Mouse (Mus musculus) liver, embryonic 14 days (tissue): Measurements from ENCODE around the gene Glul. TPM values are rescaled to one million over a fixed set of nuclear protein-coding genes. Genes with fewer than 3 reads are reported as not detected.

Source experiments
- polyA plus RNA-seq: library from polyadenylated mRNA; depleted of rRNA; stranded (reverse); fragments of >200 nt; gene quantifications from 2 replicates; pipeline ENCODE4 v1.2.3, GENCODE M21; 2012; rRNA removed

Gene Glul
- 64.4 and 69.2 TPM in 2 replicates for polyA plus RNA-seq

DNA sequence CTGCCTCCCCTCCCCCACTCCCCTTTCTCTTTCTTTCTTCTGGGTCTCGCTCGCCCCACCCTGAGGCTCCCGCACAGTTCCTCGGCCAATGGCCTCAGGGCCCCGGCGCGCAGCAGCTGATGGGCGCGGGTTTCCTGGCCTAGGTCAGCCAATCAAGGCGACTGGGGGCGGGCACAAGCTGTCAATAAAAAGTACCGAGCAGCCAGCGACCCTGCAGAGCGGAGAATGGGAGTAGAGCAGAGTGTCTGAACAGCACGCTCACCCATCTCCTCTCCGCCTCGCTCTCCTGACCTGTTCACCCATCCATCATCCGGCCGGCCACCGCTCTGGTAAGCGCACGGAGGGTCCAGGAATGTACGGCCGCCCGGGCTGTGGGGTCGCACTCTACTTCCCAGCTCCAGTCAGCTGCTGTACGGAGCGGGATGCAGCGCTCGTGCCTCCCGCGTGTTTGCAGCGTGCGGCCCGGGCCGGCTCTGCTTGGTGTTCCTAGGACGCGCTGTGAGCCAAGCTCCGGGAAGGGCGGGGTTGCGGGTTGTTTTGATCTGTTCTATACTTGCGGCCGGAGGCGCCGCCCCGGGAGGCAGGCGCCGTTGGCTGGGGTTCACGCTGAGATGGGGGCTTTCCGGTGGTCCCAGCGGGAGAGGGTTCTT is at the start of gene Glul, which contains the start of gene Teddm2:
Gene Glul (plus strand): TSS at position 214 of the 650 bp plus-strand sequence.
Gene Teddm2 (minus strand): TSS at position 498 of the 650 bp plus-strand sequence.

DNA sequence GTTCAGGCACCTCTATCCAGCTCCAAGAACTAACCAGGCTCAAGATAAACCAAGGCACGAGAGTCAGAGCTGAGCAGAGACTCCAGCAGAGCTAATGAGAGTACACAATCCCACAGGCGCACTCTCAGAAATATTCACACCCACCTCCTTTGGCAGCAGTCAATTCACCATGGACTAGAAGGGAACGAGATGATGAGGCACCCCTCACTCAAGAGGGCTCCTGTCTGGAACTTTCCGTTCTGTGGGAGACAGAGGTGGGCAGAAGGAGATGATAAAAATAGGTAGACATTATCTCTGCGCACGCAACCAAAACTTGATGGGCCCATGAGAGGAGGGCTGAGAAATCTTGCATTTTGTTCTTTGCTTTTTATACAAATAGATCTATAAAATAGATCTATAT is 25.7 kb upstream of the Glul start, which contains the start of gene Teddm1b:
Gene Teddm1b (plus strand): TSS at position 301 of the 400 bp plus-strand sequence.

GRCm38 (mm10) chr1:153891442-153891841 is 8.3 kb upstream of the Glul start, which contains the start of gene Teddm1a:
TSS of gene Teddm1a (plus strand) at chr1:153891742.

Other genes with a start within 250 kb of the Glul start
- 0.01 and 0.02 TPM in 2 replicates for gene Rgs8, start 246.9 kb upstream of the Glul start, polyA plus RNA-seq
- gene Rgs16, start 159.6 kb upstream of the Glul start, polyA plus RNA-seq, result 0.13 and 0.42 TPM in 2 replicates
- 16.5 and 18.8 TPM in 2 replicates for gene Rnasel, start 150.5 kb upstream of the Glul start, polyA plus RNA-seq
- gene Rgsl1, start 55.8 kb upstream of the Glul start, polyA plus RNA-seq, result 0.02 and 0.05 TPM in 2 replicates
- not detected in 2 replicates for gene Teddm1b, start 25.6 kb upstream of the Glul start, polyA plus RNA-seq
- not detected in 2 replicates for gene Teddm1a, start 8.2 kb upstream of the Glul start, polyA plus RNA-seq
- 0.21 and 0.27 TPM in 2 replicates for gene Teddm2, start 284 bp downstream of the Glul start, polyA plus RNA-seq